In the genomic region with DNA sequence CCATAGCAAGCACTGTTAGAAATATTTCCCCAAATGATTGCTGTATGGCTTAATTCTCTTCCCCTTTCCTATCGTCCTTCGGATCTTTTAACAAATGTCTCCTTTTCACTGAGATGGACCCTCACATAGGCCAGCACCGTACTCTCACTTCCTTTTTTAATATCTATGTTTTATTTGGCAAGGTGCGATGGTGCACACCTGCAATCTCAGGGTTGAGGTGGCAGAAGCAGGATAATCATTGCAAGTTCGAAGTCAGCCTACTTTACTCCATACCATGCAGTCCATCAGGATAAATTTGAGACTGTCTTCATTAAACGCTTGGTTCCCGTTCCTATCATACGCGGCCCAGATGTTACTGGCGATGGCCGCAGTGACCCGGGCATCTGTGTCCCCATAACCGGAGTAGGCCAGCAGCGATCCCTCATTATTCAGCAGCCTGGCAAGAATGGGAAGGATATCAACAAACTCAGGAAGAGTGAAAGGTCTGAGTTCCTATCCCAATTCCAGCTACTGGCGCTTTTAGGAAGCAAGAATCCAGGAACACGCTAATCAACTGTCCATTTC, we compare ENCODE assay signal across 8 mouse cellular contexts. TPM values are rescaled to one million over a fixed set of nuclear protein-coding genes. Genes with fewer than 3 reads are reported as not detected.
DNase-seq lines count a peak whose midpoint lies in the region; ATAC-seq and TF ChIP-seq lines count a peak whose summit lies in the region.

No protein-coding gene starts in this region.

- no peaks in the 10 kb centered on the region for H3K27me3 ChIP-seq in liver, adult 2 months (ENCODE audit: control insufficient read depth, insufficient read depth, low read length)
- no peaks in the 10 kb centered on the region for H3K27me3 ChIP-seq in embryonic facial prominence, embryonic 14.5 days (replicated peaks; ENCODE audit: control insufficient read depth, insufficient read depth, low read length)
- H3K27me3 ChIP-seq in intestine, embryonic 16.5 days (replicated peaks; ENCODE audit: control insufficient read depth, insufficient read depth, low read length): no peaks in the 10 kb centered on the region
- H3K27me3 ChIP-seq in neural tube, embryonic 15.5 days (replicated peaks): no peaks in the 10 kb centered on the region

- WGBS in liver, adult 2 months: 5% methylated on average over 16 of the region's 16 CpGs
- 21% methylated on average over 16 of the region's 16 CpGs for WGBS in embryonic facial prominence, embryonic 14.5 days
- 17% methylated on average over 16 of the region's 16 CpGs for WGBS in intestine, embryonic 16.5 days
- WGBS in neural tube, embryonic 15.5 days: 25% methylated on average over 16 of the region's 16 CpGs

- intact Hi-C loops in left cerebral cortex, postnatal 25 days (cut with DNase I): loop anchor here (5.0 kb wide), 1 partner anchor 665 kb away; a partner anchor contains a TSS

- H3K4me1 ChIP-seq in liver, adult 2 months (ENCODE audit: control insufficient read depth, insufficient read depth, low read length): peaks cover 6% of the 10 kb centered on the region
- peaks cover 13% of the 10 kb centered on the region for H3K4me1 ChIP-seq in embryonic facial prominence, embryonic 14.5 days (ENCODE audit: control insufficient read depth, insufficient read depth, low read length)
- H3K4me1 ChIP-seq in intestine, embryonic 16.5 days (ENCODE audit: control insufficient read depth, insufficient read depth, low read length): peaks cover 29% of the 10 kb centered on the region
- H3K4me1 ChIP-seq in neural tube, embryonic 15.5 days: peaks cover 40% of the 10 kb centered on the region

- ATAC-seq in embryonic facial prominence, embryonic 14.5 days (ENCODE audit: low read depth): no peak
- no peak for ATAC-seq in intestine, embryonic 16.5 days
- ATAC-seq in neural tube, embryonic 15.5 days (ENCODE audit: low FRiP score): no peak

- no peak for TF ChIP-seq CTCF in liver, adult 2 months (IDR thresholded peaks at IDR 0.05; ENCODE audit: low read depth, low read length)

- H3K9me3 ChIP-seq in embryonic facial prominence, embryonic 14.5 days (ENCODE audit: control insufficient read depth, low read length): no peaks in the 10 kb centered on the region
- no peaks in the 10 kb centered on the region for H3K9me3 ChIP-seq in intestine, embryonic 16.5 days (ENCODE audit: control insufficient read depth, low read length)
- no peaks in the 10 kb centered on the region for H3K9me3 ChIP-seq in neural tube, embryonic 15.5 days (replicated peaks)

- H3K4me2 ChIP-seq in embryonic facial prominence, embryonic 14.5 days (ENCODE audit: low read depth, low read length): peak overlapping the region; percentile 86
- H3K4me2 ChIP-seq in intestine, embryonic 16.5 days (ENCODE audit: low read depth, low read length): peak overlapping the region; percentile 86
- peak overlapping the region; percentile 73 for H3K4me2 ChIP-seq in neural tube, embryonic 15.5 days

- H3K79me2 ChIP-seq in liver, adult 2 months (ENCODE audit: control insufficient read depth, insufficient read depth, low read length): peaks cover 10% of the 10 kb centered on the region; the same call in 1 of the 2 replicates

- peaks cover 4% of the 10 kb centered on the region; the same call in 1 of the 2 replicates for H3K36me3 ChIP-seq in liver, adult 2 months (ENCODE audit: control insufficient read depth, insufficient read depth, low read length)
- H3K36me3 ChIP-seq in embryonic facial prominence, embryonic 14.5 days (ENCODE audit: control insufficient read depth, insufficient read depth, low read length): peaks cover 18% of the 10 kb centered on the region
- peaks cover 5% of the 10 kb centered on the region; the same call in 1 of the 2 replicates for H3K36me3 ChIP-seq in intestine, embryonic 16.5 days (ENCODE audit: control insufficient read depth, insufficient read depth, low read length)
- peaks cover 17% of the 10 kb centered on the region for H3K36me3 ChIP-seq in neural tube, embryonic 15.5 days

- H3K4me3 ChIP-seq in liver, adult 2 months (ENCODE audit: insufficient read depth, low read depth, low read length): peak overlapping the region; percentile 73
- peak overlapping the region; percentile 89 for H3K4me3 ChIP-seq in embryonic facial prominence, embryonic 14.5 days (ENCODE audit: low read depth, low read length)
- H3K4me3 ChIP-seq in intestine, embryonic 16.5 days (ENCODE audit: low read length): peak overlapping the region; percentile 95
- H3K4me3 ChIP-seq in neural tube, embryonic 15.5 days (replicated peaks): peak overlapping the region; percentile 75

- no peak for TF ChIP-seq POLR2A in liver, adult 2 months (IDR thresholded peaks at IDR 0.05; ENCODE audit: extremely low read depth, insufficient read depth, low read length)

- DNase-seq in liver, adult 2 months (ENCODE audit: extremely low read depth, low read depth, low spot score): no peak
- no peak for DNase-seq in liver
- DNase-seq in embryonic facial prominence, embryonic 14.5 days (ENCODE audit: low spot score): no peak
- DNase-seq in ovary, postnatal 36 days (ENCODE audit: low spot score): no peak
- no peak for DNase-seq in right cerebral cortex, postnatal 36 days (ENCODE audit: low spot score in 2 of 2)
- no peak for DNase-seq in left cerebral cortex, postnatal 25 days (ENCODE audit: low spot score in 2 of 2)

- H3K9ac ChIP-seq in liver, adult 2 months (ENCODE audit: low read depth, low read length): peak overlapping the region; percentile 71
- peak overlapping the region; percentile 88 for H3K9ac ChIP-seq in embryonic facial prominence, embryonic 14.5 days (ENCODE audit: low read depth, low read length)
- H3K9ac ChIP-seq in intestine, embryonic 16.5 days (ENCODE audit: low read depth, low read length): peak overlapping the region; percentile 97
- peak overlapping the region; percentile 90 for H3K9ac ChIP-seq in neural tube, embryonic 15.5 days (replicated peaks)

- H3K27ac ChIP-seq in liver, adult 2 months (replicated peaks; ENCODE audit: insufficient read depth, low read depth, low read length): peak overlapping the region; percentile 84
- peak overlapping the region; percentile 97; the same call in 1 of the 2 replicates for H3K27ac ChIP-seq in embryonic facial prominence, embryonic 14.5 days (replicated peaks; ENCODE audit: low read depth, low read length)
- H3K27ac ChIP-seq in intestine, embryonic 16.5 days (ENCODE audit: low read length): peak overlapping the region; percentile 85
- peak overlapping the region; percentile 95 for H3K27ac ChIP-seq in neural tube, embryonic 15.5 days (replicated peaks)

RNA-seq across cellular contexts. Expression of a gene that starts 0.7 kb away (rescaled TPM):
- 104 and 125 TPM in 2 replicates for total RNA-seq in liver, adult 2 months (2014; rRNA removed)
- polyA plus RNA-seq in liver, adult 2 months (2012; rRNA removed): 201 and 204 TPM in 2 replicates
- 97.9 and 107 TPM in 2 replicates for polyA plus RNA-seq in embryonic facial prominence, embryonic 14.5 days (2014; fragmentation: Nextera tagmentation; extraction: Ambion mirVana)
- polyA plus RNA-seq in intestine, embryonic 16.5 days (2015; fragmentation: Nextera tagmentation; extraction: Ambion mirVana): 244 and 256 TPM in 2 replicates
- 189 and 193 TPM in 2 replicates for polyA plus RNA-seq in neural tube, embryonic 15.5 days (2015; fragmentation: Nextera tagmentation; extraction: Ambion mirVana)
- total RNA-seq in left cerebral cortex, postnatal 25 days (2021): 10 to 100 TPM; 96.9 to 99.5 TPM

RNA-seq across cellular contexts. Expression of a gene that starts 1.4 kb away (rescaled TPM):
- total RNA-seq in liver, adult 2 months (2014; rRNA removed): 8.3 and 14.2 TPM in 2 replicates
- polyA plus RNA-seq in liver, adult 2 months (2012; rRNA removed): 41.1 and 42.8 TPM in 2 replicates
- 46.3 and 50.0 TPM in 2 replicates for polyA plus RNA-seq in embryonic facial prominence, embryonic 14.5 days (2014; fragmentation: Nextera tagmentation; extraction: Ambion mirVana)
- polyA plus RNA-seq in intestine, embryonic 16.5 days (2015; fragmentation: Nextera tagmentation; extraction: Ambion mirVana): 37.2 and 38.9 TPM in 2 replicates
- 39.2 and 40.1 TPM in 2 replicates for polyA plus RNA-seq in neural tube, embryonic 15.5 days (2015; fragmentation: Nextera tagmentation; extraction: Ambion mirVana)
- 100 to 1,000 TPM; 128 to 129 TPM for total RNA-seq in left cerebral cortex, postnatal 25 days (2021)

RNA-seq across cellular contexts. Expression of a gene that starts 4.1 kb away (rescaled TPM):
- 0.18 and 0.20 TPM in 2 replicates for total RNA-seq in liver, adult 2 months (2014; rRNA removed)
- 0.32 and 0.46 TPM in 2 replicates for polyA plus RNA-seq in liver, adult 2 months (2012; rRNA removed)
- polyA plus RNA-seq in embryonic facial prominence, embryonic 14.5 days (2014; fragmentation: Nextera tagmentation; extraction: Ambion mirVana): 33.8 and 38.0 TPM in 2 replicates
- polyA plus RNA-seq in intestine, embryonic 16.5 days (2015; fragmentation: Nextera tagmentation; extraction: Ambion mirVana): 102 and 109 TPM in 2 replicates
- 0.29 and 4.1 TPM in 2 replicates for polyA plus RNA-seq in neural tube, embryonic 15.5 days (2015; fragmentation: Nextera tagmentation; extraction: Ambion mirVana)
- total RNA-seq in left cerebral cortex, postnatal 25 days (2021): not detected

RNA-seq across cellular contexts. Expression of a gene that starts 20.0 kb away (rescaled TPM):
- under 0.01 TPM in 2 replicates for total RNA-seq in liver, adult 2 months (2014; rRNA removed)
- 0.02 and 0.04 TPM in 2 replicates for polyA plus RNA-seq in liver, adult 2 months (2012; rRNA removed)
- polyA plus RNA-seq in embryonic facial prominence, embryonic 14.5 days (2014; fragmentation: Nextera tagmentation; extraction: Ambion mirVana): 21.5 and 24.7 TPM in 2 replicates
- 6.5 and 7.3 TPM in 2 replicates for polyA plus RNA-seq in intestine, embryonic 16.5 days (2015; fragmentation: Nextera tagmentation; extraction: Ambion mirVana)
- 18.6 and 19.2 TPM in 2 replicates for polyA plus RNA-seq in neural tube, embryonic 15.5 days (2015; fragmentation: Nextera tagmentation; extraction: Ambion mirVana)
- 1 to 10 TPM; 2.8 to 3.0 TPM for total RNA-seq in left cerebral cortex, postnatal 25 days (2021)

RNA-seq across cellular contexts. Expression of a gene that starts 23.5 kb away (rescaled TPM):
- total RNA-seq in liver, adult 2 months (2014; rRNA removed): 90.0 and 110 TPM in 2 replicates
- polyA plus RNA-seq in liver, adult 2 months (2012; rRNA removed): 155 and 176 TPM in 2 replicates
- 289 and 337 TPM in 2 replicates for polyA plus RNA-seq in embryonic facial prominence, embryonic 14.5 days (2014; fragmentation: Nextera tagmentation; extraction: Ambion mirVana)
- 371 and 377 TPM in 2 replicates for polyA plus RNA-seq in intestine, embryonic 16.5 days (2015; fragmentation: Nextera tagmentation; extraction: Ambion mirVana)
- polyA plus RNA-seq in neural tube, embryonic 15.5 days (2015; fragmentation: Nextera tagmentation; extraction: Ambion mirVana): 157 and 175 TPM in 2 replicates
- 100 to 1,000 TPM in 1 of 2 experiments, 10 to 100 TPM in 1; 97.7 to 106 TPM for total RNA-seq in left cerebral cortex, postnatal 25 days (2021)
